Mouse (Mus musculus) limb, embryonic 13.5 days (tissue): ENCODE measurements at regions not wholly inside any gene's neighbourhood (a gene's known extent, or its start where the extent isn't known, plus 50 kb on each side); places are given as distances from the start of the nearest gene placed in this dataset.
A peak's percentile ranks its signal among the peaks of the same experiment; 100 is the strongest.
"Not testable (repeated sequence)": the region's sequence is repeated elsewhere in the genome, so short reads cannot be mapped to it uniquely, and the experiment has no call there.

Source experiments
- ATAC-seq: fragments of 200-750 bp; cut with Nextera tagmentation; 2 replicates; pipeline ENCODE4 v1.8.0; 2017; ENCODE audit warnings: low read depth, moderate number of reproducible peaks, moderate TSS enrichment; ENCODE audit not compliant: low FRiP score
- H3K27ac ChIP-seq: fragments of 300-500 bp; sonication (generic); 2 replicates; pipeline ENCODE4 v1.5.1; 2015; ENCODE audit warnings: inconsistent platforms, mild to moderate bottlenecking, moderate library complexity
- H3K27me3 ChIP-seq: fragments of 300-500 bp; sonication (generic); 2 replicates; pipeline ENCODE4 v1.6.1; 2015; ENCODE audit warnings: mild to moderate bottlenecking, inconsistent platforms
- H3K36me3 ChIP-seq: fragments of 300-500 bp; sonication (generic); 2 replicates; pipeline ENCODE4 v1.6.1; 2015; ENCODE audit warnings: inconsistent platforms, mild to moderate bottlenecking, moderate library complexity
- H3K4me1 ChIP-seq: fragments of 300-500 bp; sonication (generic); 2 replicates; pipeline ENCODE4 v1.6.1; 2015; ENCODE audit warnings: inconsistent platforms
- H3K4me2 ChIP-seq: fragments of 300-500 bp; sonication (generic); replicated peaks from 2 replicates; pipeline ENCODE4 v1.6.1; 2015; ENCODE audit warnings: inconsistent platforms, mild to moderate bottlenecking, moderate library complexity
- H3K4me3 ChIP-seq: fragments of 300-500 bp; sonication (generic); 2 replicates; pipeline ENCODE4 v1.5.1; 2015; ENCODE audit warnings: moderate library complexity, mild to moderate bottlenecking, inconsistent platforms
- H3K9ac ChIP-seq: fragments of 300-500 bp; sonication (generic); 2 replicates; pipeline ENCODE4 v1.6.1; 2015; ENCODE audit warnings: mild to moderate bottlenecking, inconsistent platforms
- H3K9me3 ChIP-seq: fragments of 300-500 bp; sonication (generic); 2 replicates; pipeline ENCODE4 v1.6.1; 2016; ENCODE audit warnings: inconsistent platforms
- WGBS: fragments of 180-500 bp; shearing (Covaris S2); methylation state at CpG from one replicate; pipeline ENCODE4 v1.1.7; 2015; 5-methylcytosine and 5-hydroxymethylcytosine counted together

- ATAC-seq, H3K9me3 ChIP-seq, H3K4me1 ChIP-seq, H3K36me3 ChIP-seq, H3K27me3 ChIP-seq, H3K27ac ChIP-seq: not testable (repeated sequence)
- 0 out of 2 replicates have a peak overlapping the region, but pooled peaks have one; percentile 37 for H3K4me2 ChIP-seq
- peak overlapping the region; percentile 44 for H3K4me3 ChIP-seq
- peak overlapping the region; percentile 62 for H3K9ac ChIP-seq
- 2% methylated on average over 18 of the region's 39 CpGs for WGBS
Measured at GRCm38 (mm10) chr12:20614766-20615165, 375.5 kb upstream of the Asap2 start.
